Mouse (Mus musculus) ovary, adult 18-20 months (tissue): ENCODE measurements around the gene Tedc1.
"Not testable (repeated sequence)": the region's sequence is repeated elsewhere in the genome, so short reads cannot be mapped to it uniquely, and the experiment has no call there.

Experiments
- DNase-seq: peaks from one replicate; pipeline ENCODE4 v3.0.0; 2022; ENCODE audit warnings: low spot score, mixed read lengths

Gene Tedc1

DNA sequence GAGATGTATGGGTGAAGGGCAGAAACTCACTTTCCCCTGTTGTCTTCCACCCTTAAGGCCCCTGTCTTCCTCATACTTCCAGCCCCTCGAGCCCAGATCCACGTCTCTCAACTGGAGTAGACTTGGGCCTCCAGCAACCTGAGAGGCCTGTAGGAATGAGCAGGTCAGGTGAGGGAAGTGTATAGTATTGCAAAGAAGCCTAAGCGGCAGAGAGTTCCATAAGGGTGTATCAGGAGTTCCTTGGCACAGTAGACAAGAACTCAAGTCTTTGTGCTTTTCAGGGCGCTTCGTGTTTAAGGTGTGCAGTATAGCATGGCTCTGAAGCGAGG is 1.5 kb upstream of the Tedc1 start:
- DNase-seq, result no peak

DNA sequence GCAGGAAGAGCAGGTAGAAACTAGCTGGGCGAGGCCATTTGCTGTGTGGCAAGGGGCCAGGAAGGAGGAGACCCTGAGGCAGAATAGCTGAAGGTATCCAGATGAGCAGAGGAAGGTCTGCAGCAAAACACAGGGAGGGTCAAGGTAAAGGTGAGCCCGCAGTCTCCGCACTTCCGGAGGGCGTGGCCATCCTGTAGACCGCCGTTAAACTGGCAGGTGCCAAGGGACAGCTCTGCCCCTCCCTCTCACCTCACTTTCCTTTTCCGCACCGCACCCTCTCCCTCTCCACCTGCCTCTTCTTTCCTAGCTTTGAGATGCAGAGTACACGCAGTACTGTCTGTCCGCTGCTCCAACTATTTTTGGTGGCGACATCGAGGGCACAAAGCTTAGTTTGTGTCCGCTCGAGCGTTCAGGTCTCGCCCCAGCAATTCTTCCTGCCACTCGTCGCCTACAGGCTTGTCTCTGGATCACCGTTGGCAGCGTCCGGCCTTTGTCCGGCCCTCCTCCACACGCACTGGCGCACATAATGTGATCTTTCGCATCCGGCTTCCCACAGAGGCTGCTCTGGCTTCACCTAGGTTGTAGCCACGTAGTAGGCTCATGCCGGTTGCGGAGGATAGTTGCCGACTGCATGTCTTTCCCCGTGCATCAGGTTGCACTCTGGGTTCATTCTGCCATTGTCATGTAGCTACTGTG is 997 bp upstream of the Tedc1 start:
- DNase-seq, result peak; percentile 47

DNA sequence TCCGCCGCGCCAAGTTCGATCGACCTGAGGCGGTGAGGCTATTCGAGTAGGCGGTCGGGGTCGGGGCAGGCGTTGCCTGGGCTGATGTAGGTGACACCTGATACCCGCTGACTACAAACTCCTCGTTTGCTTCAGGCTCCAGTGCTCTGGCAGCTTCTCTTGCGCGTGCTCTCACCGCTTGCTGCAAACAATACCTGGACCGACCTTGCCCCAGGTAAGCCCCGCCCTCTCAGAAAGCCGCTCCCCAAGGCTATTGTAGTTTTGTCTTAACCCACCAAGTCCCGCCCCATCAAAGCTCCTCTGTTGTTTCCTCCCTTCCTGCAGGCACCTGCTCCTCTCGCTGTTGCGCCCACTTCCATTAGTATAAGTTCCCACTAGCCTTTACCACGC is 314 bp downstream of the Tedc1 start:
- DNase-seq, result peak; percentile 30

DNA sequence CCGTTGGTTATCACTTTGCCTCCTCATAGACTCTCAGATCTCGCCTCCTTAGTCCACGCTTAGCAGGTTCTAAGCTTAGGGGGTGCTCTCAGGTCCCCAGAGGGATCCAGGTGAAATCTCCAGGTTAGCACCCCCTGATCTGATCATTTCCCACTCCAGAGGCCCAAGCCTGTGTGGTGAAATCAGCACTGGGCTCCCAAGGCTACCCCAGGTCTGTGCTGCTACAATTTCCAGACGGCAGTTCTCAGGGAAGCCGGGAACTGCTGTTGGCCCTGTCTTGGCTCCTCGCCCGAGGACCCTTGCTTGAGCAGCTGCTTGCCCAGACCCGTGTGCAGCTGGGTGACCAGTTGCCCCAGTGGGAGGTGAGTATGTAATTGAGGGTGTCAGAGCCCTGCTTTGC is 781 bp downstream of the Tedc1 start:
- no peak for DNase-seq

DNA sequence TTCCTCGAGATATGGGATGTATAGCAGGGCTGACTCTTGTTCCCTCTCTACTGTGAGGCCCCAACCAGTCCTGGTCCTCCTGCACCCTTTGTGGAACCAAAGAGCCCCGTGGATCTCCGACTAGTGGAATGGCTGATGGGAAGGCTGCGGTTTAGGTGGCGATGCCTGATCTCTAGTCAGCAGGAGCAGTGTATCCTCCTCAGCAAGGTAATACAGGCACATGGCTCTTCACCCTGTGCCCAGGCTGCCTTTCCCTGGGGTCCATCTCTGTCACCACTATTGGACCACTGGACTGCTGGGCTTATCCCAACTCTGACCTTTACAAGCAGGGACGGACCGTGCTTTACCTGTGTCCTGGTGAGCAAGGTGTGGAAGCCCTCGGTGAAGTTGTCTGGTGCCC is 1.3 kb downstream of the Tedc1 start:
- no peak for DNase-seq

DNA sequence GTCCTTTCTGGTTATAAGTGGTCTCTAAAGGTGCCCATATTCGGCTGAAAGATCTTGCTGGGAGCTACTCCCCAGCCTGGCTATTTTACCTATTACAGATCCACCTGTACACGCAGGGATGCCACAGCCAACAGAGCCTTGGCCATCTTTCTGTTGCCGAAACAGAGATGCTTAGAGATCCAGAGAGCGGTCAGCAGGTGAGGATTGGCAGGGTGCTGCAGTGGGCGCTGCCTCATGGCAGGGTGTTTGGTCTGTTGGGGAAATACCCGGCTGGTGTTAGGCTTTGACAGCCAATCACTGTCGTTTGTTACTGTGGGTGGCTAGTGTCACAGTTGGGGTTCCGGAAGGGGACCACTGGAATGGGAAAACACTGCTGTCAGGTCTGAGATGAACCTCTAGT is 1.8 kb downstream of the Tedc1 start:
- DNase-seq, result no peak

DNA sequence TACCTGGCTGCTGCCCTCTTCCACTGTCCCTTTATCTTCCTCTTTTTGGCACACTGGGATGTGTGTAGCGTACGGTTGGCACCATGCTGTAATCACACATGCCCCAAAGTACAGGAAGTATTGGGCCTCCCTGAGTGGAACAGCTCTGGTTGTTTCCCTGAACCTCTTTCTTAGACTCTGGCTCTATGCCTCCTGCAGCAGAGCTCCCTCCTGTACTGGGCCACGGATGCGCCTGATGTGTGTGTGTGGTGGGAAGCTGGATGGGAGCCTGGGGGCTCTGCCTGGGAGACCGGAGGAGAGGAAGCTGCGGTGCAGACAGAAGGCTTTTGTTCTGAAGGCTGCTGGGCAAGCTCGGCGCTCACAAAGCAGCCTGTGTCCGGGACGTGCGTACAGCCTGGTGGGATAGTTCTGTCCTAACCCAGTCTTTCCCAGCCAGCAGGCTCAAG is 7.4 kb downstream of the Tedc1 start:
- DNase-seq, result no peak

DNA sequence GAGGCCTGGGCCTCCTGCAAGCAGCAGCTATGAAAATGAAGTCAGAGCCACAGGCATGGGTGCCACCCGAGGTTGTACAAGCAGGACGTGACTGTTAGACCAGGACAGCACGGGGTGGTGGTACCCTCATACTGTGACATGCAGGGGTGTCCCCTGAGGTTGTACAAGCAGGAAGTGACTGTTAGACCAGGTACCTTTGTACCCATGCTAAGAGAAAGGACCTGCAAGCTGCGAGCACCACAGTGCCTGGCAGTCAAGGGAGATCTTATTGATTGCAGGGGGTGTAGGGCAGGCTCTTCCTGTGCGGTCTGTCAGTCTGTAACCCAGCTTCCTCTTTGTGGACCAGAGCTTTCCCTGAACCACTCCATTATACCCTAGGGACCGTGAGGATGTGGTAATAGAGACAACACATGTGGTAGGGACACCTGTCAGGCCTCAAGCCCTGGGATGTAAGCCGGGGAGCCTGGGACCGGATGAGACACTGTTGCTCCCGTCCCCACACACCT is 11.9 kb downstream of the Tedc1 start:
- no peak for DNase-seq

DNA sequence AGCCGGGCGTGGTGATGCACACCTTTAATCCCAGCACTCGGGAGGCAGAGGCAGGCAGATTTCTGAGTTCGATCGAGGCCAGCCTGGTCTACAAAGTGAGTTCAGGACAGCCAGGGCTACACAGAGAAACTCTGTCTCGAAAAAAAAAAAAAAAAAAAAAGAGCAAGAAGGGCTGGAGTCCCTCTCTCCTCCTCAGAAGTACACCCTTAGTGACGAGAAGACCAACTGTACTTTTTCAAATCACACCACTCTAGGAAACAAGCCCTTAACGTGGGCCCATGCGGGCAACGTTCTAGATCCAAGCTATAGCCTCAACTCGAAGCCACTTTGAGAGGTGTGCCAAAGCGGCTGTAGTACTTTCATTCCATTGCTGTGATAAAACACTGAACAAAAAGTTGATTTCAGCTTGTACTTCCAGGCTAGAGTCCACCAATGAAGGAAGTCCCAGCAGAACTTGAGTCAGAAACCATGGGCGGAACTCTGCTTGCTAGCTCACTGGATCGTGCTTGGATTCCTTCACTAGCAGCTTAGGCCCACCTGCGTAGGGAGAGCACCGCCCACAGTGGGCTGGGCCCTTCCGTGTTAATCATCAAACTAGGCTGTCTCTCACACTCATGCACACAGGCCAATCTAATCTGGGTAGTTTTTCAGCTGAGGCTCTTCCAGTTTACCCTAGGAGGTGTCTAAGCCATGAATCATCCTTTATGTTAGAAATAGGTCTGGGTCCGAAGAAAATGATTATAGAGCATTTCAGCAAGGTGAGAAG is 20.9 kb downstream of the Tedc1 start:
- no peak for DNase-seq

DNA sequence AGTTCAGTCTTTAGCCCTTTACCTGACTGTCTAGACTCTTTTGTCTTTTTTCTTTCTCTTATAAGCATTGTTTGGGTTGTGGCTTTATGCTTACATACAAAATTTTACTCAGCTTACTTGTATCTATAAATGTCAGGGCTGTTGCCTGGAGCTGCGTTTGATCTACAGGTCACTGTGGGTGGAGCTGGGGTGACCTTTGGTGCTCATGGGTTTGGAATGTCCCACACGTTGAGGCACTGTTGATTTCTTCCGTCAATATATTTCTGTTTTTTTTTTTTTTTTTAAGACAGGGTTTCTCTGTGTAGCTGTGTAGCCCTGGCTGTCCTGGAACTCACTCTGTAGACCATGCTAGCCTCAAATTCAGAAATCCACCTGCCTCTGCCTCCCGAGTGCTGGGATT is 24.8 kb downstream of the Tedc1 start:
- DNase-seq, result no peak

DNA sequence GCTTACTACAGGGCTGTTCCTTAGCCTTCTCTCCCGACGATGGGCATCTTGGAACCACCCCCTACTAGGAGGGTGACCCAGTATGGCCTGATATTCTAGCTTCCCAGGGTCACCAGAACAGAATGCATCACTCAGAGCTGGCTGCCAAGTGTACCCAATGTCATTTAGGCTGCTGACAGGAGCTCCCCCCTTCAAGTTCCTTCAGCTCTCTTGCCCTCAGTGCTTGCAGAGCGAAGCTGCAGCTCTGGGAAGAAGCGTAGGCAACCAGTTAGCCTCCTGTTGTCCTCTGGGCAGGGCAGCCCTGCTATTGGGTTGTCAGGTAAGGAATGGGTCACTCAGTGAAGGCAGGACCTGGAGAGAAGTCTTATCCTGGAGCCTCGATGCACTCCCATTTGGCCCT is 28.7 kb downstream of the Tedc1 start:
- no peak for DNase-seq

DNA sequence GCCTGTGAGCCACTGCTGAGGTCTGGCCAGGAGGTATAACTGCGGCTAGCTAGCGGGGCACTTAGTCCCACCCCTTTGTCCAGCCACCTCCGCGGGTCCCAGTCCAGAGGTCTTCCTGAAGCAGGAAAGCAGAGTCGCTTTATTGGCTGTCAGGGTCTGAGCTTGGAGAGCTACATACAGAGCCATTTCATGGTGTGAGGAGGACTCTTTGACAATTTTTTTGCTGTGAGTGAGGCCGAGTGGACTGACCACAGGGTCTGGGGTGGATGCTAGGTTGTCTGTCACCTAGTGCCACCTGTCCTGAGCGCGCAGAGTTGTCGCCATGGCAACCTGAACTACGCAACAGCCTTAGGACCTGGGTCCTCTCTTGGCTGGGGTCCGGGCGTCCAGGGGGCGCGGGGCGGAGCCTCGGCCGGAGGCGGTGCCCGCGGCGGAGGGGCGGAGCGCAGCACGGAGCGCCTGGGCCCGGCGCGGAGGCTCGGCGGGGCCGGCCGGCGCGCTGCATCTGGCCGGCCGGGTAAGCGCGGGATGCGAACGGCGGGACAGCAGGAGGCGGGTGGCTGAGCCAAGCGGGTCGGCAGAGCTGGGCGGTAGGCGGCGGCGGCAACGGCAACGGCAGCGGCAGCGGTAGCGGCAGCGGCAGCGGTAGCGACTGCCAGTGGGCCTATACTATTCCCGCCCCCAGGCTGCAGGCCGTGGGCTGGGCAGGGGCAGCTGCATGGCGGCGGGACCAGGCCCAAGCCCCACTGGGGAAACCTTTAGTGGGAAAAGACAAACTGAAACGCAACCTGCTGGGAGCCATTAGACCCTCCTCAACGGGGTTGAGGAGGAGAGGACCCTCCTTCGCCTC is 29.4 kb downstream of the Tedc1 start, which contains the start of gene Tmem121:
Tmem121 (plus strand) TSS at position 489 of the 850 bp plus-strand sequence.
- DNase-seq, result no peak

DNA sequence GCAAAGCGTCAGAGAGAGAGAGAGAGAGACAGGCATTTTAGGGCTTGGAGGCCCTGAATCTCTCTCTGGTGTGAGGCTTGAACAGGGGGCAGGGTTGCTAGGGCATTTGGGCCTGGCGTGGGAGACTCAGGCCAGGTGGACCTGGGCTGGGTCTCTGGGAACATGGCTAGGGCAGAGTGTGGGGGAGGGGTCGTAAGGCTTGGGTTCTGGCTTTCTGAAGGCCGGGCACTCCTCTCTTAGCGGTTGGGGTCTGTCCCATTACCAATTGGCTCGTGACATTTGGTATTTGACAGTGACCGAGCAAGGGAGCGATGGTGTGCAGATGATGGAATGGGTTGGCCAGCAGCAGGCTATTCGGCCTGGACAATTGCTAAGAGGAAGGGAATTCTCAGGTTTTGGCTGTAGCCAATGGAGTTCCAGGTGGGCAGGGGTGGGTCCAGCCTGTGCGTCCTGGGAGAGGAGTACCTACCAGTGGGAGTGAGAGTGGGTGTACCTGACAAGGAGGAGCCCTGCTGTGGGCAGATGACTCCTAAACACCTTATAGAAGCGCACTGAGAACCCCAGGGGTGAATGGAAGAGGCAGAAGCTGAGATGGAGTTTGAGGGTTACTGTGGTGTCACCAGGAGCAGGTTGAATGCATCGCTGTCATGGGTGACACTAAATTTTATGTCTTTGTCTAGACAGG is 30.2 kb downstream of the Tedc1 start:
- DNase-seq, result no peak

DNA sequence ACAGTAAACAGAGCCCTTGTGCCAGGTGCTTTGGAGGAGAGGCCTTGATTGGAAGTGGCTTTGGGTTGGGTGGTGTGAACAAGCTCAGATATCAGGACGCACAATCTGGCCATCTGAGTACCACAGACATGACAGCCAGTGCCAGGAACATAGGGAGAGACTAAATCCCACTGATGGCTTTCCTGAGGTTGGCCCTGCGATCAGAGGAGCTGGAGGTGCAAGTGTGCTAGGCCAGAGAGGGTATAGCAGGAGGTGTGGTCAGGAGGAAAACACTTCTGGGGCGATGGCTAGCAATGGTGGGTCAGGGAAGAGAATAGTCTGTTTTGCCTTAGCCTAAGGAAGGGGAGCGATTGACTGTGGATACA is 30.8 kb downstream of the Tedc1 start:
- no peak for DNase-seq

DNA sequence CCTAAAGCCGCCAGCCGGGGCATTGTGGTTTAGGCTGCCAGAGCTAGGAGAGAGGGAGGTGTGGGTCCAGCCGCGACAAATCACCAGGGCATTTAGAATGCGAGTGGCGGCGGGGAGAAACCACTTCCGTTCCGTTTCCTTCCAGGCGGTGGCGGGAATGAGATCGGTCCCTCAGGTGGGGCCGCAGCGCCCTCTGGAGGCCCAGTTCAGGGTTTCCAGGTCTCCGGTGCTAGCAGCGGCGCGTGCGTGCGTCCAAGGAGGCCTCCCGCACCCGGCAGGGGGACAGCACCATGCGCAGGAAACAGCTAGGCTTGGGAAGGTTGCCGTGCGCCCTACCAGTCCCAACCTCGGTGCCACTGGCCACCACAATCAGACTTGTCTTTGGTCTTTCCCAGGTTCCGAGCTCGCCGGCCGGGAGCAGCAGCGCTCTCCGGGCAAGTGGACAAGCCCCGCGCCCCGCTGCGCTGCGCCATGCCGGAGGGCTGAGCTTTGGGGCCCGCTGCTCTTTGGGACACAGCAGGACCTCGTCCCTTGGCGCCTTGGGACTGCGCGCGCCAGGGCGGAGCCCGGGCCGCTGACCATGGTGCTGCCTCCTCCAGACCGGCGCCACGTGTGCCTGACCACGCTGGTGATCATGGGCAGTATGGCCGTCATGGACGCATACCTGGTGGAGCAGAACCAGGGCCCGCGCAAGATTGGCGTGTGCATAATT is 31.5 kb downstream of the Tedc1 start:
- DNase-seq, result peak; percentile 24

DNA sequence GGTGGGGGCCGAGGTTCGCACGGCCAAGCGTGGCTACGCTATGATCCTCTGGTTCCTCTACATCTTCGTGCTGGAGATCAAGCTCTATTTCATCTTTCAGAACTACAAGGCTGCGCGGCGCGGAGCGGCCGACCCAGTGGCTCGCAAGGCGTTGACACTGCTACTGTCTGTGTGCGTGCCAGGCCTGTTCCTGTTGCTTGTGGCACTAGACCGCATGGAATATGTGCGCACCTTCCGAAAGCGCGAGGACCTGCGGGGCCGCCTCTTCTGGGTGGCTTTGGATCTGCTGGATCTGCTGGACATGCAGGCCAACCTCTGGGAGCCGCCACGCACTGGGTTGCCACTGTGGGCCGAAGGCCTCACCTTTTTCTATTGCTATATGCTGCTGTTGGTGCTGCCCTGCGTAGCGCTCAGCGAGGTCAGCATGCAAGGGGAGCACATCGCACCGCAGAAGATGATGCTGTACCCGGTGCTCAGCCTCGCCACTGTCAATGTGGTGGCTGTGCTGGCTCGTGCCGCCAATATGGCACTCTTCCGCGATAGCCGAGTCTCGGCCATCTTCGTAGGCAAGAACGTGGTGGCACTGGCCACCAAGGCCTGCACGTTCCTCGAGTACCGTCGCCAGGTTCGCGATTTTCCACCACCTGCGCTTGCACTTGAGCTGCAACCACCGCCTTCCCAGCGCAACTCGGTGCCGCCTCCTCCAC is 32.3 kb downstream of the Tedc1 start:
- DNase-seq, result no peak

DNA sequence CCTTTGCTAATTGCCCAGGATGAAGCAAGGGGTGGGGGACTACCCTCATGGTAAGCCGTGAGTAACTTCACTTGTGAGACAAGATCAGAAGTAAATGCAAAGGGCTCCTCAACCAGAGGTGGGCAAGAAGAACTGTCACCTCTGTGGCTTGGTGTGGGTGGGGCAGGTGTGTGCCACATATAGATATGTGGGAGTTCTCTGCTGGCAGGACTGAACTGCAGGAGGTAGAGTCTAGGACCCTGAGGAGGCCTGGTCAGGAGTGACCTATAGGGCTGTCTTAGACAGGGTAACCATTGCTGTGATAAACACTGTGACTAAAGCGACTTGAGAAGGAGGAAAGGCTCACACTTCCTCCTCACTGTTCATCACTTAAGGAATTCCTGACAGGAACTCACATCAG is 37.2 kb downstream of the Tedc1 start:
- no peak for DNase-seq

DNA sequence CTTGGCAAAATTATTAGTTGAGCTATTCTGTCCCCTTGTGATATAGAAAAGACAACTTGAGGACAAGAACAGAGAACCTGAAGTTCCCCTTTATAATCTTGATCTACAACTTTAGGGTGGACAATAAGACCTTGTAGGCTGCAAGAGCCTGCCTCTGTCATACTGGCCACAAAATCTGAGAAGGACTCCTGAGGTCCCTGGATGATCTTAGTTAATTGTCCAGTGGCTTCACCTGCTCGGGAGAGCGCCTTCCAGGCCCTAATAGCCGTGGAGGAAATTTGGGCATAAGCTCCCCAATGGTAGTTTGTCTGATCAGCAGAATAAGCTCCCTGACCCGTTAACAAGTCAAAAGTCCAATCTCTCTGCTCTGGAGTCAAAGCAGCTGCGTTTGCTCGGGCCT is 42.9 kb downstream of the Tedc1 start:
- not testable (repeated sequence) for DNase-seq

DNA sequence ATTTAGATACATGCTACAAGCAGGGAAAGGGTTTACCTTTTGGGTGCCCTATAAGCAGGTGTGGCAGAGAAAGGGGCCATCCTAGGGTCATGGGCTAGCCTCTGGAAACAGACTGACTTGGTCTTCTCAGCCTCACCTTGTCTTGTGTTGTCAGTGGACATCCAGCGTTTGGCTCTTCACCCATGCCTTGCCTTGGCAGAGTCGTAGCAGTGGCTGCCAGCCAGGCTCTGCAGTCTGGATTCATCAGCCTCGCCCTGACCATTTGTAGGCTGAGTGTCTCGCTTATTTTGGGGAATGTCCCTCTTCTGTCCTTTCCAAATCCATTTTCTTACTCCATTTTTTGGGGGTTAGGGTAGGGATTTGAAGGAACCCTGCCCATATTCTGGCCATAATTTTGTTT is 45.1 kb downstream of the Tedc1 start:
- no peak for DNase-seq

DNA sequence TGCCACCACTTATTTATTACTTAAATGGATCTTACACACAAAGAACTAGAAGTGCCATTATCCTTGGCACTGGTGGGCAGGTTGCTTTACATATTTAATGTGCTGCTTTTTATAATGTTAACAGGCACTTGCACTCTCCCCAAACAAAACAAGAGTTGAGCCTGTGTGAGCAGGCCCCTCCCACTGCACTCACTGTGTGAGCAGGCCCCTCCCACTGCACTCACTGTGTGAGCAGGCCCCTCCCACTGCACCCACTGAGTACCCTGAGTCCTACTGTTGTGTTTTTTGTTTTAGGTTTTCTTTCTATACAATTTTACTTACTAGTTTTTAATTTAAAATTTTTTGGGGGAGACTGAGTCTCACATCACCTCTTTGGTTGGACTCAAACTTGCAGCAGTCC is 45.8 kb downstream of the Tedc1 start:
- no peak for DNase-seq

DNA sequence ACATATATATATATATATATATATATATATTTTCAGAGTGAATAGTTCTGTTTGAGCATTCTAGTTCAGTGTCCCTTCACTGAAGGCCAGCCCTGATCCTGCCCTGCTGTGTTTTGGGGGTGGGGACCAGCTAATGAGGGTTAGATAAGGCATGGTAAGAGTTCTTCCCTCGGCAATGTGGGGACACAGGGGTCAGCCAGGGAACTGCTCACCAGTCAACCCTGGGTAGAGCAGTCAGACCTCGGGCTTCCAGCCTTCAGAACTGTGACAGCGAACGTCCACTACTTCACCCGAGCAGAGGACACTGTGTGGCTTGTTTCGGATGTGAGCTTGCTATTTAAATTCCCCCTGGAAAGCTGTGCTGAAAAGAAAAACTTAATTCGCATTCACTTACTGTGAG is 47.3 kb downstream of the Tedc1 start:
- no peak for DNase-seq
